Mouse (Mus musculus) thymus, adult 2 months (tissue): ENCODE data around the gene Gm48552. TPM values are rescaled to one million over a fixed set of nuclear protein-coding genes. Genes with fewer than 3 reads are reported as not detected.

Source experiments
- DNase-seq: peaks from one replicate; pipeline ENCODE4 v3.0.0; 2021
- H3K27ac ChIP-seq: fragments of 200-500 bp; 2 replicates; pipeline ENCODE4 v1.5.1; 2012; ENCODE audit warnings: low read length, control low read depth; ENCODE audit not compliant: control insufficient read depth, insufficient read depth
- H3K27me3 ChIP-seq: fragments of 200-500 bp; 2 replicates; pipeline ENCODE4 v1.6.1; 2012; ENCODE audit warnings: mild to moderate bottlenecking, low read length, moderate library complexity, mixed read lengths; ENCODE audit not compliant: control insufficient read depth, insufficient read depth
- H3K36me3 ChIP-seq: fragments of 200-500 bp; 2 replicates; pipeline ENCODE4 v1.6.1; 2012; ENCODE audit warnings: mild to moderate bottlenecking, low read length, moderate library complexity; ENCODE audit not compliant: control insufficient read depth, insufficient read depth
- H3K4me1 ChIP-seq: fragments of 200-500 bp; replicated peaks from 2 replicates; pipeline ENCODE4 v1.6.1; 2012; ENCODE audit warnings: low read length; ENCODE audit not compliant: control insufficient read depth, insufficient read depth
- H3K4me3 ChIP-seq: fragments of 200-500 bp; 2 replicates; pipeline ENCODE4 v1.5.1; 2012; ENCODE audit warnings: mild to moderate bottlenecking, low read length, control low read depth, moderate library complexity; ENCODE audit not compliant: control insufficient read depth, insufficient read depth
- CTCF ChIP-seq: fragments of 200-500 bp; IDR thresholded peaks from 2 replicates; pipeline ENCODE4 v1.5.1; 2012; ENCODE audit warnings: mild to moderate bottlenecking, control low read depth, low read length, moderate library complexity, borderline replicate concordance; ENCODE audit not compliant: control insufficient read depth, poor library complexity, insufficient read depth; ENCODE audit errors: extremely low read depth
- POLR2A ChIP-seq: fragments of 200-500 bp; IDR thresholded peaks from 2 replicates; pipeline ENCODE4 v1.6.1; 2012; ENCODE audit warnings: mild to moderate bottlenecking, low read length, control low read depth, moderate library complexity; ENCODE audit not compliant: control insufficient read depth, poor library complexity, insufficient read depth; ENCODE audit errors: extremely low read depth
- WGBS: fragments of 180-500 bp; shearing (Covaris S2); methylation state at CpG from one replicate; pipeline ENCODE4 v1.1.7; 2018; 5-methylcytosine and 5-hydroxymethylcytosine counted together
- polyA plus RNA-seq: library from polyadenylated mRNA; depleted of rRNA; stranded (reverse); fragments of >200 nt; gene quantifications from 2 replicates; pipeline ENCODE4 v1.2.3, GENCODE M21; 2012

Gm48552 gene
- polyA plus RNA-seq, 1 experiment: 8.4 TPM

DNA sequence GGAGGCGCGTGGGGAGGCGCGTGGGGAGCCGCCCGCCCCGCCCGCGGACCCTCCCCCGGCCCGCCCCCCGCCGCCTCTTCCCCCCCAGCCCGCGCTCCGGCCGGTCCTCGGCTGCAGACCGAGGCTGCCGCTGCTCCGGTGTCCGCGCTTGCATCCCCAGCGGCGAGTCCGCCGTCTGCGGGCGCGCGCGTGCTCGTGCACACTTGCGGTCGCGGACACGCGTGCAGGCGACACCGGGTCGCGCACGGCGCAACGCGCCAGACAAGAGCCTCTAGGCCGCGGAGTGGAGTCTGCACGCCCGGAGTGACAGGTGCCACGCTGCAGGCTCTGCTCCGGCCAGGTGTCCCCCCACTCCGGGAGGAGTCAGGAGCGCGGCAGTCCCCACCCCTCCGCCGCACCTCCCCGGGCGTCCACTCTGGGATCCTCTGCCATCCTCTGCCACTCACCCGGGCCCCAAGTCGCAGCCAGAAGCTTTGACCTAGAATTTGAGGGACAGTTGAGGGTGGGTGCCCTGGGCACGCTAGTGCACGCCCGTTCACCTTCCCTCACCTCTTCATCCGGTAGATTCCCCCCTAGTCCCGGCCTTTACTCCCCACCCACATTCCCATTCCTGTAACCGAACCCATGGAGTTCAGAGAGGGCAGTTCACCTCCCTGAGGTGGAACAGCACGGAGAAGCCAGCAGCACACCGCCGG lies 42.2 kb downstream of the Gm48552 start:
- peak; percentile 50 for DNase-seq
- H3K36me3 ChIP-seq: no peaks in the 10 kb centered on the region
- H3K4me1 ChIP-seq: peaks cover 57% of the 10 kb centered on the region
- H3K27ac ChIP-seq: no peak overlapping the region
- peaks cover 3% of the 10 kb centered on the region; the same call in 1 of the 2 replicates for H3K27me3 ChIP-seq
- WGBS: 3% methylated on average over 59 of the region's 70 CpGs
- H3K4me3 ChIP-seq: peak overlapping the region; percentile 86
- TF ChIP-seq CTCF: no peak; the same call in 1 of the 2 replicates
- TF ChIP-seq POLR2A: no peak

DNA sequence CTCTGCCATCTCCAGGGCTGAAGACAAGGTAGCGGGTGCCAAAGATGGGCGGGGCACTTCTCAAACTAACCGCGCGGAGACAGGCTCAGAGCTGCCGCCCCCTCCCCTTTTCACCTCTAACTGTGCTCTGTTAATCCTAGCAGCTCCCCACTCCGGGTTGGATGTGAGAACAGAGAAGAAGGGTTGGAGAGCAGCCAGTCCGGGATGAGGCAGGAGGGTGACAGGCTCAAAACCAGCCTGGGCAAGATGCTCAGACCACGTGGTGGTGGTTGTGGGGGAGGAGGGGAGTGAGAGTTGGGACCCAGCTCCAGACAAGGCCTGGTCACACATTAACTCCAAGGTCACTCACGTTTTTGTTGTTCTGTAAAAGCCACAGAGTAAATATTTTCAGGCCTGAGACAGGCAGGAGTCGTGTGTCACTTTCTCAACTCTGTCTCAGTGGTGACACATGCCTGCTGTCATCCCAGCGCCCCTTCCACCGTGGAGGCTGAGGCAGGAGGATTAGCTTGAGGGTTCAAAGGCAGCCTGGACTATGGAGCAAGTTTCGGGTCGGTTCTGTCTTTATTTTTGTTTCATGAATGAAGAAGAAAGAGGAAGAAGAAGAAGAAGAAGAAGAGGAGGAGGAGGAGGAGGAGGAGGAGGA lies 42.8 kb downstream of the Gm48552 start:
- 30% methylated on average over 15 of the region's 15 CpGs for WGBS
- H3K36me3 ChIP-seq: no peaks in the 10 kb centered on the region
- TF ChIP-seq POLR2A (no peak), CTCF (no peak)
- H3K27me3 ChIP-seq: peaks cover 2% of the 10 kb centered on the region; the same call in 1 of the 2 replicates
- peak; percentile 24 for DNase-seq
- no peak overlapping the region for H3K27ac ChIP-seq
- peaks cover 51% of the 10 kb centered on the region for H3K4me1 ChIP-seq
- peak overlapping the region; percentile 86; the same call in 1 of the 2 replicates for H3K4me3 ChIP-seq

DNA sequence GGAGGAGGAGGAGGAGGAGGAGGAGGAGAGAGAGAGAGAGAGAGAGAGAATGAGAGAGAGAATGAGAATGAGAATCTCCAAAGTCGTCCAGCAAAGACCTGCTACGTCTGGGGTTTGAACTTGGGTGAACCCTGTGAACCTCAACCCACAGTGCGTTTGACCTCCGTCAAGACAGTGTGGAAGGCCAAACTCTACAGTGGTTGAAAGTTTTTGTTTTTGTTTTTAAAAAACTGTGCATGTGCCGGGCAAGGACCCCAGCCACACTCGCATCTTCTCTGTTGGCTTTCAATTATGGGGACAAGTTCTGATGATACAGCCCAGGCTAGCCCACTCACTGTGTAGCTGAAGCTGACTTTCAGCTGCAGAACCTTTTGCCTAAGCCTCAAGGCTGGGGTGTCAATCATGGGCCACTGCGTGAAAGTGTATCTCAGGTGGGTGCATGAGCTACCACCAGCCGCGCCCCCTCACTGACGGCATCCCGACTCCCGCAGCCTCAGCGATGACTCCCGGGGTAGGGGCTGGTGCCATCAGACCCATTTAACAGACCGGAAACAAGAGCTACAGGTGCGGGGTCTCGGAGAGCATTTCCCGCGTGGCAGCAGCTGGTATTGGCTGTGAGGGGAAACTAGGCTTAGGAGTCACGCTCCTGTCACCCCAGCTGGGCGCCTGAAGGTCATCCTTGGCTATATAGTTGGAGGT lies 43.5 kb downstream of the Gm48552 start:
- no peaks in the 10 kb centered on the region for H3K36me3 ChIP-seq
- H3K4me1 ChIP-seq: peaks cover 48% of the 10 kb centered on the region
- no peak overlapping the region for H3K27ac ChIP-seq
- 48% methylated on average over 21 of the region's 21 CpGs for WGBS
- H3K4me3 ChIP-seq: peak overlapping the region; percentile 10
- no peak for DNase-seq
- no peak for TF ChIP-seq POLR2A
- TF ChIP-seq CTCF: no peak
- H3K27me3 ChIP-seq: no peaks in the 10 kb centered on the region

DNA sequence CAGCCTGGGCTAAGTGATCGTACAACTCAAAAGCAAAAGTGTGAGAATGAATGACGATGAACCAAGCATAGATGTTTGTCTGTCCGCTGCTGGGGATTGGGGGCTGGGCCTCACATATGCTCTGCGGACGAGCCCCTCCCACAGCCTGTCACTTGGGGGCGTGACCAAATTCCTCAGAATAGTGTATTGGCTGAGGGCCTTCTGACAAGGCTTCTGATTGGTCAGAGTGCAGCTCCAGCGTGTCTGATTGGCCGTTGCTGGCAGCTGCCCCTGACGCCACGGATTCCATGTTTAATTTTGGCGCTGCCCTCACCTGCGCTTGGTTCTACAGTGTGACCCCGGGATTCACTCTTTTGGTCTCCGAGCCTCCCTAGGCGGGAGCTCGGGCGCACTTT lies 44.1 kb downstream of the Gm48552 start:
- H3K4me3 ChIP-seq: peak overlapping the region; percentile 10

DNA sequence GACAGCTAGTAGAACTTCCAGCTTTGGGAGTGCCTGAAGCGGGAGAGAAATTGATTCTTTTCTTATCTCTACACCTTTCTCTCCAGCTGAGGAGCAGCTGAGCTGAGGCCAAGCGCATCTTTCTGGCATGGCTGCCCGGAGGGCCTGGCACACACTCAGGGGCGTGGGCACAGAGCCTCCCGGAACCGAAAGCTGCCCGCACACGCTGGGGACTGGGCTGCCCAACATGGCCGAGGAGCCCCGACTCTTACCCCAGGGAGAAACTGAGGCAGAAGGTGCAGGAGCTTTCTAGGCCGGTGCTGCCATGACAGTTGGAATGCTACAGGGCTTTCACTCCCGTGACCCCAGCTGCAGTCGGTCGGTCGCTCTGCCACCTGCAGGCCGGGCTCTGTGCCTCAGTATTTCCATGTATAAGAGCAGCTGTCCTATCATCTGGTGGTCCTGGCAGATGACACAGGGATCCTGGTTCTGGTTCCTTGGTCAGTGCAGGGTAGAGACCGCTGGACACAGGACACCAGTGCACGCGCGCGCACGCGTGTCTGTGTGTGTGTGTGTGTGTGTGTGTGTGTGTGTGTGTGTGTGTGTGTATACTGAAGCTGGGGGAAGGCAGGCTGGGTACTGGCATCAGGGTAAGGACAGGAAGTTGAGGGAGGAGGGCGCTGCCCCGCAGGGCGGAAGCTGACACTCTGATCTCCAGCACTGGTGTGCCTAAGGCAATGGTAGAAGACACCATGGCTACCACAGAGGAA lies 44.9 kb downstream of the Gm48552 start:
- no peak for TF ChIP-seq POLR2A
- TF ChIP-seq CTCF: no peak
- peak overlapping the region; percentile 58 for H3K27ac ChIP-seq
- H3K36me3 ChIP-seq: no peaks in the 10 kb centered on the region
- no peaks in the 10 kb centered on the region for H3K27me3 ChIP-seq
- peak; percentile 70 for DNase-seq
- peak overlapping the region; percentile 13 for H3K4me3 ChIP-seq
- WGBS: 22% methylated on average over 26 of the region's 26 CpGs
- H3K4me1 ChIP-seq: peaks cover 48% of the 10 kb centered on the region

More for the DNA sequence above, 44.1 kb downstream of the Gm48552 start:
- no peaks in the 10 kb centered on the region for H3K36me3 ChIP-seq
- peak overlapping the region; percentile 58; the same call in 1 of the 2 replicates for H3K27ac ChIP-seq
- H3K4me1 ChIP-seq: peaks cover 48% of the 10 kb centered on the region
- no peak for TF ChIP-seq POLR2A
- peak; percentile 16; the same call in 1 of the 2 replicates for TF ChIP-seq CTCF
- DNase-seq: peak; percentile 90
- no peaks in the 10 kb centered on the region for H3K27me3 ChIP-seq
- WGBS: under 1% methylated on average over 17 of the region's 17 CpGs
